Mouse (Mus musculus): Measurements from ENCODE around the gene Sec14l3.

The Sec14l3 gene

GRCm38 (mm10) chr11:4127059-4127458 is 62.4 kb downstream of the Sec14l3 start:
- no peak for DNase-seq (ENCODE audit: low read depth in 1 of 2, low spot score in 2 of 2)

Data from monocyte, adult 2 months (primary cell).